Mouse (Mus musculus): ENCODE results near the gene Gpr27. TPM values are rescaled to one million over a fixed set of nuclear protein-coding genes. Genes with fewer than 3 reads are reported as not detected.

The Gpr27 gene
- polyA plus RNA-seq, 1 experiment from 2014 or later, result 1.2 TPM

- Histone ChIP-seq H3K4me1 (ENCODE audit: control insufficient read depth, insufficient read depth, low read length) (no peaks in the 10 kb centered on the region), H3K9ac (ENCODE audit: low read depth, low read length) (no peak overlapping the region), H3K36me3 (ENCODE audit: control insufficient read depth, insufficient read depth, low read length) (no peaks in the 10 kb centered on the region), H3K27ac (ENCODE audit: low read depth, low read length) (no peak overlapping the region), H3K9me3 (replicated peaks; ENCODE audit: control insufficient read depth, low read length) (no peaks in the 10 kb centered on the region), H3K4me2 (no peak overlapping the region), H3K27me3 (ENCODE audit: control insufficient read depth, insufficient read depth, low read length) (peaks cover 18% of the 10 kb centered on the region; the same call in 1 of the 2 replicates), H3K4me3 (ENCODE audit: low read depth, low read length) (no peak overlapping the region)
- 44% methylated on average over 4 of the region's 5 CpGs for WGBS (ENCODE audit: insufficient replicate concordance)
- ATAC-seq (replicated peaks; ENCODE audit: insufficient number of reproducible peaks, low FRiP score, low TSS enrichment), result no peak
Measured at GRCm38 (mm10) chr6:99669481-99670325, 22.8 kb upstream of the Gpr27 start.

- WGBS (ENCODE audit: insufficient replicate concordance), result 76% methylated on average over 7 of the region's 7 CpGs
- Histone ChIP-seq H3K27ac (ENCODE audit: low read depth, low read length) (no peak overlapping the region), H3K9me3 (replicated peaks; ENCODE audit: control insufficient read depth, low read length) (no peaks in the 10 kb centered on the region), H3K4me1 (ENCODE audit: control insufficient read depth, insufficient read depth, low read length) (no peaks in the 10 kb centered on the region), H3K4me2 (no peak overlapping the region), H3K4me3 (ENCODE audit: low read depth, low read length) (no peak overlapping the region), H3K9ac (ENCODE audit: low read depth, low read length) (no peak overlapping the region), H3K27me3 (ENCODE audit: control insufficient read depth, insufficient read depth, low read length) (peaks cover 15% of the 10 kb centered on the region; the same call in 1 of the 2 replicates), H3K36me3 (ENCODE audit: control insufficient read depth, insufficient read depth, low read length) (no peaks in the 10 kb centered on the region)
- ATAC-seq (replicated peaks; ENCODE audit: insufficient number of reproducible peaks, low FRiP score, low TSS enrichment), result no peak
Measured at GRCm38 (mm10) chr6:99670481-99671119, 21.9 kb upstream of the Gpr27 start.

- 64% methylated on average over 3 of the region's 3 CpGs for WGBS (ENCODE audit: insufficient replicate concordance)
- H3K27me3 ChIP-seq (ENCODE audit: control insufficient read depth, insufficient read depth, low read length), result peaks cover 13% of the 10 kb centered on the region; the same call in 1 of the 2 replicates
- no peaks in the 10 kb centered on the region for H3K4me1 ChIP-seq (ENCODE audit: control insufficient read depth, insufficient read depth, low read length)
- no peak overlapping the region for H3K9ac ChIP-seq (ENCODE audit: low read depth, low read length)
- H3K4me3 ChIP-seq (ENCODE audit: low read depth, low read length), result no peak overlapping the region
- H3K36me3 ChIP-seq (ENCODE audit: control insufficient read depth, insufficient read depth, low read length), result no peaks in the 10 kb centered on the region
- no peaks in the 10 kb centered on the region for H3K9me3 ChIP-seq (replicated peaks; ENCODE audit: control insufficient read depth, low read length)
- no peak overlapping the region for H3K27ac ChIP-seq (ENCODE audit: low read depth, low read length)
- no peak for ATAC-seq (replicated peaks; ENCODE audit: insufficient number of reproducible peaks, low FRiP score, low TSS enrichment)
- H3K4me2 ChIP-seq, result no peak overlapping the region
Measured at GRCm38 (mm10) chr6:99671768-99672167, 20.7 kb upstream of the Gpr27 start.

GRCm38 (mm10) chr6:99674482-99674881, 18.0 kb upstream of the Gpr27 start:
- Histone ChIP-seq H3K36me3 (ENCODE audit: control insufficient read depth, insufficient read depth, low read length) (no peaks in the 10 kb centered on the region), H3K27ac (ENCODE audit: low read depth, low read length) (no peak overlapping the region), H3K27me3 (ENCODE audit: control insufficient read depth, insufficient read depth, low read length) (peaks cover 4% of the 10 kb centered on the region; the same call in 1 of the 2 replicates), H3K4me2 (no peak overlapping the region), H3K9me3 (replicated peaks; ENCODE audit: control insufficient read depth, low read length) (no peaks in the 10 kb centered on the region), H3K9ac (ENCODE audit: low read depth, low read length) (no peak overlapping the region), H3K4me1 (ENCODE audit: control insufficient read depth, insufficient read depth, low read length) (no peaks in the 10 kb centered on the region), H3K4me3 (ENCODE audit: low read depth, low read length) (no peak overlapping the region)
- no peak for ATAC-seq (replicated peaks; ENCODE audit: insufficient number of reproducible peaks, low FRiP score, low TSS enrichment)
- 76% methylated on average over 4 of the region's 4 CpGs for WGBS (ENCODE audit: insufficient replicate concordance)

GRCm38 (mm10) chr6:99677325-99677724, 15.2 kb upstream of the Gpr27 start:
- H3K27ac ChIP-seq (ENCODE audit: low read depth, low read length), result no peak overlapping the region
- H3K9me3 ChIP-seq (replicated peaks; ENCODE audit: control insufficient read depth, low read length), result no peaks in the 10 kb centered on the region
- no peaks in the 10 kb centered on the region for H3K27me3 ChIP-seq (ENCODE audit: control insufficient read depth, insufficient read depth, low read length)
- no peaks in the 10 kb centered on the region for H3K4me1 ChIP-seq (ENCODE audit: control insufficient read depth, insufficient read depth, low read length)
- H3K4me3 ChIP-seq (ENCODE audit: low read depth, low read length), result no peak overlapping the region
- 81% methylated on average over 8 of the region's 8 CpGs for whole genome bisulfite sequencing (ENCODE audit: insufficient replicate concordance)
- H3K36me3 ChIP-seq (ENCODE audit: control insufficient read depth, insufficient read depth, low read length), result no peaks in the 10 kb centered on the region
- H3K9ac ChIP-seq (ENCODE audit: low read depth, low read length), result no peak overlapping the region
- no peak for ATAC-seq (replicated peaks; ENCODE audit: insufficient number of reproducible peaks, low FRiP score, low TSS enrichment)
- no peak overlapping the region for H3K4me2 ChIP-seq

GRCm38 (mm10) chr6:99678108-99678507, 14.4 kb upstream of the Gpr27 start:
- H3K4me3 ChIP-seq (ENCODE audit: low read depth, low read length), result no peak overlapping the region
- ATAC-seq (replicated peaks; ENCODE audit: insufficient number of reproducible peaks, low FRiP score, low TSS enrichment), result no peak
- H3K36me3 ChIP-seq (ENCODE audit: control insufficient read depth, insufficient read depth, low read length), result no peaks in the 10 kb centered on the region
- no peaks in the 10 kb centered on the region for H3K4me1 ChIP-seq (ENCODE audit: control insufficient read depth, insufficient read depth, low read length)
- no peak overlapping the region for H3K27ac ChIP-seq (ENCODE audit: low read depth, low read length)
- H3K27me3 ChIP-seq (ENCODE audit: control insufficient read depth, insufficient read depth, low read length), result no peaks in the 10 kb centered on the region
- H3K9ac ChIP-seq (ENCODE audit: low read depth, low read length), result no peak overlapping the region
- no peak overlapping the region for H3K4me2 ChIP-seq
- WGBS (ENCODE audit: insufficient replicate concordance), result 78% methylated on average over 11 of the region's 11 CpGs
- H3K9me3 ChIP-seq (replicated peaks; ENCODE audit: control insufficient read depth, low read length), result no peaks in the 10 kb centered on the region

- Histone ChIP-seq H3K27me3 (ENCODE audit: control insufficient read depth, insufficient read depth, low read length) (no peaks in the 10 kb centered on the region), H3K4me2 (no peak overlapping the region), H3K9me3 (replicated peaks; ENCODE audit: control insufficient read depth, low read length) (no peaks in the 10 kb centered on the region; the same call in 1 of the 2 replicates), H3K36me3 (ENCODE audit: control insufficient read depth, insufficient read depth, low read length) (no peaks in the 10 kb centered on the region), H3K27ac (ENCODE audit: low read depth, low read length) (no peak overlapping the region), H3K4me3 (ENCODE audit: low read depth, low read length) (no peak overlapping the region), H3K9ac (ENCODE audit: low read depth, low read length) (no peak overlapping the region), H3K4me1 (ENCODE audit: control insufficient read depth, insufficient read depth, low read length) (no peaks in the 10 kb centered on the region)
- WGBS (ENCODE audit: insufficient replicate concordance), result 81% methylated on average over 5 of the region's 5 CpGs
- ATAC-seq (replicated peaks; ENCODE audit: insufficient number of reproducible peaks, low FRiP score, low TSS enrichment), result no peak
Measured at GRCm38 (mm10) chr6:99683974-99684373, 8.5 kb upstream of the Gpr27 start.

GRCm38 (mm10) chr6:99684899-99685298, 7.6 kb upstream of the Gpr27 start:
- Histone ChIP-seq H3K27ac (ENCODE audit: low read depth, low read length) (no peak overlapping the region), H3K4me2 (no peak overlapping the region), H3K9me3 (replicated peaks; ENCODE audit: control insufficient read depth, low read length) (no peaks in the 10 kb centered on the region; the same call in 1 of the 2 replicates), H3K4me1 (ENCODE audit: control insufficient read depth, insufficient read depth, low read length) (no peaks in the 10 kb centered on the region), H3K27me3 (ENCODE audit: control insufficient read depth, insufficient read depth, low read length) (peaks cover 5% of the 10 kb centered on the region; the same call in 1 of the 2 replicates), H3K36me3 (ENCODE audit: control insufficient read depth, insufficient read depth, low read length) (no peaks in the 10 kb centered on the region), H3K9ac (ENCODE audit: low read depth, low read length) (no peak overlapping the region), H3K4me3 (ENCODE audit: low read depth, low read length) (no peak overlapping the region)
- ATAC-seq (replicated peaks; ENCODE audit: insufficient number of reproducible peaks, low FRiP score, low TSS enrichment), result no peak
- WGBS (ENCODE audit: insufficient replicate concordance), result 49% methylated on average over 5 of the region's 5 CpGs
